ENCODE assay signal across 7 mouse cellular contexts in genomic region chr5:92810922-92811533, GRCm38 (mm10).
A peak's percentile ranks its signal among the peaks of the same experiment; 100 is the strongest.
DNase-seq lines count a peak whose midpoint lies in the region; ATAC-seq and TF ChIP-seq lines count a peak whose summit lies in the region.

No protein-coding gene starts in this region.

- peak overlapping the region; percentile 86 for H3K27ac ChIP-seq in heart, postnatal 0 days (ENCODE audit: low read depth)
- peak overlapping the region; percentile 35; the same call in 1 of the 2 replicates for H3K27ac ChIP-seq in limb, embryonic 12.5 days

- no peaks in the 10 kb centered on the region for H3K9me3 ChIP-seq in heart, postnatal 0 days (replicated peaks; ENCODE audit: control insufficient read depth, low read length)
- H3K9me3 ChIP-seq in limb, embryonic 12.5 days = no peaks in the 10 kb centered on the region

- peak overlapping the region; percentile 51; the same call in 1 of the 2 replicates for H3K9ac ChIP-seq in heart, postnatal 0 days (replicated peaks; ENCODE audit: low read depth, low read length)
- H3K9ac ChIP-seq in limb, embryonic 12.5 days (replicated peaks) = no peak overlapping the region

- H3K4me1 ChIP-seq in heart, postnatal 0 days (ENCODE audit: control insufficient read depth, insufficient read depth) = peaks cover 30% of the 10 kb centered on the region
- H3K4me1 ChIP-seq in limb, embryonic 12.5 days (replicated peaks) = peaks cover 38% of the 10 kb centered on the region

- 10% methylated on average over 9 of the region's 9 CpGs for WGBS in heart, postnatal 0 days
- whole genome bisulfite sequencing in limb, embryonic 12.5 days = 21% methylated on average over 9 of the region's 9 CpGs

- ATAC-seq in heart, postnatal 0 days (ENCODE audit: insufficient read depth, low read depth) = peak; percentile 42
- ATAC-seq in limb, embryonic 12.5 days (ENCODE audit: insufficient number of reproducible peaks, insufficient read depth, low FRiP score, low TSS enrichment, low read depth) = no peak

- no peak for TF ChIP-seq POLR2A in brain, embryonic 14.5 days (IDR thresholded peaks at IDR 0.05; ENCODE audit: borderline replicate concordance, extremely low read depth, insufficient read depth, insufficient read length, poor library complexity, severe bottlenecking)

- no peaks in the 10 kb centered on the region for H3K27me3 ChIP-seq in heart, postnatal 0 days (ENCODE audit: control insufficient read depth, insufficient read depth, low read length)
- H3K27me3 ChIP-seq in limb, embryonic 12.5 days = peaks cover 5% of the 10 kb centered on the region; the same call in 1 of the 2 replicates

- TF ChIP-seq CTCF in brain, embryonic 14.5 days (IDR thresholded peaks at IDR 0.05; ENCODE audit: borderline replicate concordance, extremely low read depth, insufficient read depth, insufficient read length) = no peak
- TF ChIP-seq CTCF in heart, postnatal 0 days (IDR thresholded peaks at IDR 0.05; ENCODE audit: low read depth) = no peak

- peak overlapping the region; percentile 65 for H3K4me2 ChIP-seq in heart, postnatal 0 days (ENCODE audit: low read depth, low read length)
- H3K4me2 ChIP-seq in limb, embryonic 12.5 days = 0 out of 2 replicates have a peak overlapping the region, but pooled peaks have one; percentile 19

- peak; percentile 67 for DNase-seq in ES-CJ7 (ENCODE audit: low read depth, low spot score)
- peak; percentile 89 for DNase-seq in brain, embryonic 14.5 days (ENCODE audit: low read depth)
- DNase-seq in heart, postnatal 0 days (ENCODE audit: low spot score) = peak; percentile 47
- peak; percentile 7 to 11 for DNase-seq in right cerebral cortex, adult 2 months (ENCODE audit: low spot score in 2 of 2)
- no peak for DNase-seq in adrenal gland, postnatal 36 days
- no peak for DNase-seq in thymus, postnatal 14 days

- no peaks in the 10 kb centered on the region for H3K36me3 ChIP-seq in heart, postnatal 0 days (replicated peaks; ENCODE audit: control insufficient read depth, insufficient read depth, low read length)
- H3K36me3 ChIP-seq in limb, embryonic 12.5 days = no peaks in the 10 kb centered on the region

- no peak for TF ChIP-seq EP300 in heart, postnatal 0 days (IDR thresholded peaks at IDR 0.05; ENCODE audit: low read depth)

- H3K4me3 ChIP-seq in heart, postnatal 0 days (ENCODE audit: low read depth, low read length) = peak overlapping the region; percentile 56
- H3K4me3 ChIP-seq in limb, embryonic 12.5 days (replicated peaks) = no peak overlapping the region

Comparison
In these comparisons a context has a peak if more than half of its experiments do, and no peak if none do; other contexts are left out.
1. DNase-seq: peak in ES-CJ7 (single experiment), brain, embryonic 14.5 days (single experiment), heart, postnatal 0 days (single experiment) and right cerebral cortex, adult 2 months (2 of 2); none in adrenal gland, postnatal 36 days (0 of 2) and thymus, postnatal 14 days (single experiment).